Mouse (Mus musculus) adrenal gland, postnatal 10 days (tissue): ENCODE measurements around the gene Brd3. TPM values are rescaled to one million over a fixed set of nuclear protein-coding genes. Genes with fewer than 3 reads are reported as not detected.

Experiments used
- DNase-seq: peaks from one replicate; pipeline ENCODE4 v3.0.0; 2021; ENCODE audit warnings: mixed read lengths
- total RNA-seq, 2 experiments: library from RNA; stranded (reverse); gene quantifications; 2 replicates each; pipeline ENCODE4 v1.2.3; 2021

Brd3 gene
- total RNA-seq, 2 experiments from 2014 or later: 83.9 to 89.7 TPM

DNA sequence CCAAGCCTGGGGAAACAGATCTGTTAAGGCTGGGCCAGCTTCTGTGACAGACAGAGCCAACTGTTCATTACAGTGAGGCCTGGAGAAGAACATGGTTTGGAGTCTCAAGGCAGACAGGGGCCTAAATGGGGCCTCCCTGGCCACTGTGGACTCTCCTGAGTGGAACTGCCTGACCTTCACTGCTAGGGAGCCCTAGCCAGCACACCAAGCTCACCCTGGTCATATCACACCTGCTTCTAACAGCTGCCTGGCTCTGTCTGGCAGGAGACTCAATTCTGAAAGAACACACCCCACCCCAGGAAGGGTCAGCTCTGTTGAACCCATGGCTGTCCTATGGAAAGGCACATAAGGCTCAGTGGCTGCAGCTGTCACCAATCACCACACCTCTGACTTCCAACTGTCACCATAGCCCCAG is 36.3 kb downstream of the Brd3 start:
- no peak for DNase-seq

DNA sequence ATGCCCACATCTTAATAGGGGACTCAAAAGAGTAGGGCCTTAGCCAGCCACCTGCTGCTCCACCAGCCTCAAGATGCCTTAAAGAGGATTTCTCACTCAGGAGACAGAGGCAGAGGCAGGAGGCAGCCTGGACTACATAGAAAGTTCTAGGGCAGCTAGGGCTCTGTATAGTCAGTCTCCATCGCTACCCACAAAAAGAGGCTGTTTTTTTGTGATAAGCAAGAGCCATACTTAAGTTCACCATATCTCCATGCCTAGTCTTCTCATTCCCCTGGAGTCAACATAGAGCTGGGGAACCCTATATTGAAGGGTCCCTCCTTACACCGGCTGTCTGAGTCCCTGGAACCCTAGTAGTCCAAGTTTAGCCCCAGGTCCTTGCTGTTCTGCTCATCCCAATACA is 36.9 kb downstream of the Brd3 start:
- no peak for DNase-seq

DNA sequence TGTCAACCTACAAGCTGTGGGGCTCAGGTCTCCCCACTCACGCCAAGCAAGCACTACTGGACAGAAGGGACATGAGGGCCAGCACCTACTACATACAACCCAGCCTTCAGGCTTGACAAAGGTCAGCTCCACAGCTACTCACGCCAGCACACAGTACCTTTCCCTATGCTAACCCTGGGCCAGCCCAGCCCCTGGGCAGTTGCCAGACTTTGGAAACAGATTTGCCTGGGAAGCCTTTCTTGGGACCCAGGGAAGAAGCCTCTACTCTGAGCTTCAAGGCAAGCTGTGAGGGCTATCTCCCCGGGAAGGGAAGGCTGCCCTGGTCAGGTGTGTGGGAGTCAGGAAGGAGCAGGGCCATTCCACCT is 37.5 kb downstream of the Brd3 start:
- DNase-seq: peak; percentile 80

DNA sequence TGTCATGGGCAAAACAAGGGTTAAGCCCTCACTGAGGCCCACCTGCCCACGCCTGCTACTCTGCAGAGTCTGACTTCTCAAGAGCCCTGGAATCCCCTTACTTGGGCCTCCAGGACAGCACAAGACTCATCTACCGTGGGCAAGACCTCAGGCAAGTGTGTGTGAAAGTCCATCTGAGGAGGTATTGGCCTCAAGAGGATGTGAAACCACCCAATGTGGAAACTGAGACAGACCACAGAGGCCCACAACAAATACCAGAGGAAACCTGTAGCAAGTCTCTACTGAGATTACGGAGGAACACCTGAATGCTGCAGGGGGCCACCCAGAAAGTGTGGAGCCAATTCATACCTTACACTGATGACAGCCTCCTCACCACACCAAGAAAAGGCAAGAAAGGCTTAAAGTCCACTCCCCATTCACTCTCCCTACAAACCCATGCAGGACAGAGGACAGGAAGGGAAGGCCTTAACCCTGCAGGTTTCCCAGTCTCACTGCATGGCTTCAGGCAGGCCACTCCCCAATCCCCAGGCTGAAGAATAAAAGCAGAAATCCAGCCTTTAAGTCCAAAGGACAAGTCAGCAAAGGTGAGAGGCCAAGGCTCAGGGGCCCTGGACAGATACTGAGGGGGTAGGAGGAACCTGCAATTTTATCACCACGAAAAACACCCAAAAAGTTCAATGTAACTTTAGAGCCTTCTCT is 38.0 kb downstream of the Brd3 start:
- no peak for DNase-seq

DNA sequence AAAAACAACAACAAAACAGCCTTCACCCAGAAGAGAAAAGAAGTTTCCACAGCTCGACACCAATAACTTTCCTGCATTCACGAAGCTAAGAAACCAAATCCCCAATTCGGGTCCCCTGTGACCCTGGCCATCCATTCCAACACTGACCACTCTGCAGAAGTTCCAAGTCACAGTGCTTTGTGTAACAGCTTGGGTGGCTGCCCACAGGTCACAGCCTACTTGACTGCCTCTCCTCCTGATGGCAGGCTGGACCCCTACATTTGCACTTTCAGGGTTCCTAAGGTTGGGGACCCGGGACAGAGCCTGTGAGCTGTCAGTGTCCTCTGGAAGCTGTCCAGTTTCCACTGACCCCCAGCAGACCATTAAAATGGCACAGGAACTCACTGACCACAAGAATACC is 44.6 kb downstream of the Brd3 start:
- peak; percentile 47 for DNase-seq

DNA sequence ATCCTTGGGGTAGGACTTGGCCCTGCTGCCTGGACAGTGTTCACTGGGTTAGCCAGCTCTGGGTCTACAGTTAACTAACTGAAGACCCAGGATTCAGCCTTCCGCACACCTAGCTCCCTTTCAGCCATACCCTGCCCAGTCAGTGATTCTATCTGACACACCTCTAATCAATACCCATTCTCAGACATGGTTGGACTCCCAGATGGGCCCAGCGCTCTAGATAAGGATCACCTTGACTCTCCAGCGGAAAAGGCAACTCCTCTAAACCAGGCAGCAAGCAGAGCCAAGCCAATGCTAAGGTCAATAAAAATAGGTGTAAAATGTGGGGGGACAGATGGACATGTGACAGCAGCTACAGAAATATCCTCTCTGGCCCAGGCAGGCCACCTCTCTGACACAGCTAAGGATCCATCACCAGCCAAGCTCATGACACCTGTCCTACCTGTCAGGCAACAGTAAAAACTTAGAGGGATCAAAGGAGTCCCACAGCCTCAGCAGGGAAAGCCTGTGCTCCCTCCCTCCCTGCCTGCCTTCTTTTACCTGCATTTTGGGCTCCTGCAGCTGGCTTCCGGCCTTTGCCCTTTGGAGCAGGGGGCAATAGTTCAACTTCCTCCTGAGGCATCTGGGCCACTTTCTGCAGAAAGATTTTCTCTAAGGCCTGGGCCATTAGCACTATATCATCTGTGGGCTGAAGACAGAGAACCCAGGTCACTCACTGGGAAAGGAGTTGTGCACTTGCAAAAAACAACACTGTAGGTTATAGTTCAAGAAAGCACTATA is 45.4 kb downstream of the Brd3 start:
- DNase-seq: peak; percentile 4

DNA sequence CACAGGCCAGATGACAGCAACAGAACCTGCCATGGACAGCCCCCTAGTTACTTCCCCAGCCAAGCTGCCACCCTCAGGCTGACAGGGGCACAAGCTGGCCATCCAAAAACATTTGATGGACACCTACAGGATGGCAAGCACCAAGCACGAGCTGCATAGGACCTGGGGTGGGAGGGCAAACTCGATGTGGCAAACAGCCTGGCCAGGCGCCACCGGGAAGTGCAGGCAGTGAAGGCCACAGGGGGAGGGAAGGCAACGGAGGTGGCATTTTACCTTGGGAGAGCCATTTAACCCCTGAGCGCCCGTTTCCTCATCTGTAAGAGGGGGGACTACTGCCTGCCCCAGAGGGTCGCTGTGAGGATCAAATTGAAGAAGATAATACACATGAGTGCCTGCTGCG is 46.8 kb downstream of the Brd3 start:
- peak; percentile 87 for DNase-seq

DNA sequence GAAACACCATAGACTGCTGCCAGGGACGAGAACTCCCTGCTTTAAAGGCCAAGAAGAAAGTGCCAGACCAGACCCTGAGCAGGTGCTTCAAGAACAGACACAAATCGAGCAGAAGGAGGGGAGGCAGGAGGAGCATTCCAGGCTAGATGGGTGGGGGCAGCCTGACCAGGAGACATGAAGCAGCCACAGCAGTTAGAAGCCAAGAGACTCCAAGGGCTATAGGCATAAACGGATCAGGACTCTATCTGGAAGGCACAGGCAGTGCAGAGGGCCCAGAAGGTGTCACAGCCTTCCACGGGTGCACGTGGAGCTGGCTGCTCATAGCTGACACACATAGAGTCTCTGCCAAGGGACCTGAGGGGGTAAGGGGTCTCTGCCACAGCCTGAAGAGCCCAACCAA is 47.3 kb downstream of the Brd3 start:
- peak; percentile 17 for DNase-seq

DNA sequence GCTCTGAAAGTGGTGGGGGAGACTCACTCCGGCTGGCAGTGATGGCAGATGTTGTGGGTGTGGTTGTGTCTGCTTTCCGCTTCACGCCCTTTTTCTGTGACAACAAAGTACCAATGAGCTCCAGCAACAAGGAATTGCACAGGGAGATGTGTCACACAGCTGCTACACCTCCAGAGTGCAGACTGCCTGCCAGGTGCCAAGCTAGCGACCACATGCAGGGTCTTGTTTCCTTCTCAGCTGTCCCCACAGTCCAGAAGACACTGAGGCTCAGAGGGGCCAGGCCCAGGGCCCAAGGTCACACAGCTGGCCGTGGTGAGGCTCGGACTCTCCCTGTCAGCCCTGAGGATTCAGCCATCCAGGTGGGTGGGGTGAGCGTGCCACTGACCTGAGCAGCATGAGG is 47.7 kb downstream of the Brd3 start:
- no peak for DNase-seq

DNA sequence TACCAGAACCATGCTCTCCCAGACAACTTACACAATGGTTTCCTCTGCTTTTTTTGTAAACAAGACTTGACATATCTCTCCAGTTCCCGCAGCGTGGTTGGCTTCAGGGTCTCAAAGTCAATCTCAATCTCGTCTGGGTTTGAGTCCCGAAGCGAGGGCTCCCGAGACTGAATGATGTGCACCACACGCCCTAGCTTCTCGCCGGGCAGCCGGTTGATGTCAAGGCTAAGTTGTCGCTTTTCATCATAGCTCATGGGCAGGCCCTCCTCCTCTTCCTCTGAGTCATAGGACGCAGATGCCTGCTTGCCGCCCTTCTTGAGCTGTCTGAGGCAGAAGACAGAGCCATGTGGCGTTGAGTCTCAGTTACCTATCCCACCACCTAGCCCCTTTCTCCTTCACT is 57.2 kb downstream of the Brd3 start:
- peak; percentile 68 for DNase-seq

DNA sequence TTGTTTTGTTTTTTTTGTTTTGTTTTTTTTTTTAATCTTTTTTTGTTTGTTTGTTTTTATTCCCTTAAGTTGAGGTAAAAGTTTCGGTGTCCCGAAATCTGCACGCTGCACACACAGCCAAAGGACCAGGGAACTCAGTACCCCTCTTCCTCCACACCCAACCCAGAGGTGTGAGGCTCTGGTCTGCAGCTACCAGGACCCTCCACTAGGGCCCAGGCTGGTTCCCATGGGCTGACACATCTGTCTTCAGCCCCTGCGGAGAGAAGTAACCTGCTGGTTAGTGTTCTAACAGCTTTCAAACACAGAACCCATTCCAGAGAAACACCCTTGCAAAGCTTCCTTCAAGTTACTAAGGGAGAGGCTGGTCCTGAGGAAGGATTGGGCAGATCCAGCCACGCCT is 59.7 kb downstream of the Brd3 start:
- DNase-seq: no peak

DNA sequence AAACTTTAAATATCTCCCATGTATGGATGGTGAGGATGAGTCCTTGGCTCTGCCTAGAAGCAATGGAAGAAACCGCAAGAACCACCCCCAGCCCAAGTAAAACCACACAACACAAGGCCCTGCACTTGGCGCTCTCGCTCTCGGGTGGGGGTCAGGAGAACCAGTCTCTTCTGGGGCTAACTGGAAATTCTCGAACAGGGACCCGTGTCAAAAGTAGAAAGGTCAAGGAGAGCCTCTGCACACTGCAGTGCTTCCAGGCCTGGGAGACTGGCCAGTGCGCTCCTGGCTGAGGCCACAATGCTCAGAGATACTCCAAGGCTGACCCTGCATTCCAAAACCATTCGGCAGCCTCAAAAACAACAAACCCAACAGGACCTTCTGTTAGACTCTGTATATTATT is 60.6 kb downstream of the Brd3 start:
- DNase-seq: peak; percentile 69

DNA sequence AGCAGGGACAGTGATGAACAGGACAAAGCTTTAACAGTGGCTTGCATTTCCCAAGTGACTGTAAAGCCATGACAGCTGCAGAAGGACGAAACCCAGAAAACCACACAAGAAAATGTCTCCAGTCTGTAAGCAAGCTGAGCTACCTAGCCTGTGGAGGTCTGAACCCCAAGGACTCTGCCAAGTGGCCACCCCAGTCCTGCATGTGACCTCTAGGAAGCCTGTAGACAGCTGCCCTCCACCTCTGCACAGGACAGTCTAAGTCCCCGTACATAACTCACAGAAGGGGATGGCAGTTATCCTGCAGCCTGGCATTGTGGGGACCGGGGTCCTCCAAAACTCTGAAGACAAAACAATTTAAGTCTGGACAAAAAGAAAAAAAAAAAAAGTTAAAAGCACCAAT is 61.6 kb downstream of the Brd3 start:
- no peak for DNase-seq

DNA sequence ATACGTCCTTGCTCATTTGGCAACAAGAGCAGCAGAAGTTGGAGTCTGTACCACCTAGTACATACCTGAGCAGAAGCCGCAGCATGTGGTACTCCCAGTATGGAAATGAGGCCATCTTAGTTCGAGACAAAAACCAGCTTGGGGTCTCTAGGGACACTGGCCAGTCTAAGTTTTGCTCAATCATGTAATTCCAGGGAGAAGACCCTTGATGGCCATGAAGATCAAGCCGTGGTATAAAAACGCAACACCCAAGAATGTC is 64.1 kb downstream of the Brd3 start:
- DNase-seq: no peak

DNA sequence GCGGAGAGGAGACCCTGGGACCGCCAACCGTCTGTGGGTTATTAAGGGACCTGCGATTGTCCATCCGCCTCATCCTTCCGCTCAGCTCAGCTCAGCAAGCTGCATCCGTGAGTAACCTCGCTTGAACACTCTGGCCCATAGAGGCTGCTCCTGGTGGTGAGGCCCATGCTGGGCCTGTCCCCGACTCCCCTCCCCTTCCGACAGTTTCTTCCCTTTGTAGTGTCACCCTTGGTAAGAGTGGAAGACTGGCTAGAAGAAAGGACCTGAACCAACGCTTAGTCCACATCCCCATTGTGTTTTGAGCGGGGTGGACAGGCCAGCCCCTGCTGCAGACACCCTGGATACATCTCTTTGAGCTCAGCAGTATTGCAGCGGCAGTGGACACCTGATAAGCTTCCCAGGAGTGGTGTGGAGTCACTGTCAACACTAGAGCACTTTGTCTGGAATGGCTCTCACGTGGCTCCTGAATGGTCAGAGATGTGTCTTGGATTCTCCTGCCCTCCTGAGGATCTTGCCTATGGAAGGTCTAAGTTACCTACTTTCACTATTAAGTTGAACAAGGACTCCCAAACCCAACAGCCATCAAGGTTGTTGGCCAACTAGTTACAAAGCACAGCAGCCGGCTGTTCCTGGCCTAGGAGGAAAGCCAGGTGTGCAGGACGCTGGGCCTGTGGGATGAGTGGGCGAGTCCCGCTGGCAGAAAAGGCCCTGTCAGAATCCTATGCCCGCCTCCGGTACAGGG is 64.6 kb downstream of the Brd3 start:
- DNase-seq: peak; percentile 26

DNA sequence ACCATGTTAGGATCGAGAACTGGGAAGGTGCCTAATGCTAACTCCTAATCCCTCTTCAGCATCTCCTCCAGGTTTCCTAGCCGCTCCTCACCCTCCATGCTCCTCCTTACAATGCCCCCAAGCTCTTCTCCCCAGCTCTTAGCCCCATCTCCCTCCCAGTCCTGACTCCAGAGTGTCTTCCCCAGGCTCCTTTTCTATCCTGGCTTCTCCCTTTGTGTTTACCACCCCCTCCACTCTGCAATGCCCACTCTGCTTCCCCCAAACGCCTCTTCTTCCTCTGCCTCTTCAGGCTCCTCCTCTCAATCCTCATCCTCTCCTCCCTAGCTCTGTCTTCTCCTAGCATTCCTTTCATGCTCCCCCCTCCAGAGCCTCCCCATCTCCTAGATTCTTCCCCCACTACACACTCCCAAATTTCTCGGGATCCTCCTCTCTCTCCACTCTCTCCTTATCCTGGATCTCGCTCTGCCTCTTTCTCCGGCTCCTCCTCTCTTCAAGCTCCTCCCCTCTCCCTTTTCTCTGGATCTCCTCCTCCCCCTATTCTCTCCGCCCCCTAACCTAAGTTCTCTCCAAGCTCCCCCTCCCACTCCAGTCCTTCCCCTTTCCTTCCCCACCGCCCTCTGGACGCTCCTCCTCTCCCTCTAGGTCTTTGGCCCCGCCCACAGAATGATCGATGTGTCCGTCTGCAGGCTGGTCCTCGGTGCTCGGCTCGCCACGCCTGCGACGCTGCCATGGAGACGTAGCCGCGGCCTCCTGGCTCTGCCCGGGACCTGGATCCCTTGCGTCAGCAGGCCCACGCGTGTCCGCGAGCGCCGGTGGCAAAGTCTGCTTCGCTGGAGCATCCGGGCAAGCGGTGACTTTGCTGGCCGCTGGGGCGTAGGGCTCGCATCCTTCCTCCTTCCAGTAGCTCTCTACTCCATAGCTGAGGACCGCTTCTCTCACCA is 65.4 kb downstream of the Brd3 start, which contains the start of gene Brd3os:
TSS of gene Brd3os (plus strand) at position 558 of the 941 bp plus-strand sequence.
- peak; percentile 95 for DNase-seq

DNA sequence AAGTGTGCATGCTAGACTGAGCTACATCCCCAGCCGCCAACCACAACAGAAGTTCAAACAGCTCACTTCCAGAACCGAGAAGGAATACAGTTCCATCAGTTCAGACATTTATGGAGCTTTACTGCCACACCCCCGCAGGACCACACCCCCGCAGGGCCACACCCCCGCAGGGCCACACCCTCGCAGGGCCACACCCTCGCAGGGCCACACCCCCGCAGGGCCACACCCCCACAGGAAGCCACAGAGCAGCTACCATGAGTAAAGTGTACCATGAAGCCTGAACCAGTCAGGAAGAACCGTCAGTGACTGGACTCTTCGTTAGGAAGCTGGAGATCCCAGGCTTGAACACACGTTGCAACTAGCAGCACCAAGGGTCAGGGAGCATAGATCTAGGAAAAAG is 69.2 kb downstream of the Brd3 start:
- peak; percentile 61 for DNase-seq

DNA sequence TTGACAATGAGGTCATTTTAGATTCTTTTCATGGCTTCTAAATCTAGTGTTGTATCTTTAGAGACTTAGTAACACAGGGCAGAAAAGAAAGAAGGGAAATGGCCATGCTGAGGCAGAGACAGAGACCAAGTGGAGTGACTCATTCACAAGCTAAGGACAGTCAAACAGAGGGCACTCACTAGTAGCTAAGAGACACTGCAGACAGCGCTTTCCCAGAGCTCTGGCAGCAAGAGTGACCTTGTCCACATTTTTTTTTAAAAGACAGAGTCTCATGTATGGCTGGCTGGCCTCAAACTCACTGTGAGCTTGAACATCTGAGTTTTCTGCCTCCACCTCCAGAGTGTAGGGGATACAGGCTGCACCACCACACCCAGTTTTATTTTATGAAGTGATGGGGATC is 69.6 kb downstream of the Brd3 start:
- peak; percentile 44 for DNase-seq

DNA sequence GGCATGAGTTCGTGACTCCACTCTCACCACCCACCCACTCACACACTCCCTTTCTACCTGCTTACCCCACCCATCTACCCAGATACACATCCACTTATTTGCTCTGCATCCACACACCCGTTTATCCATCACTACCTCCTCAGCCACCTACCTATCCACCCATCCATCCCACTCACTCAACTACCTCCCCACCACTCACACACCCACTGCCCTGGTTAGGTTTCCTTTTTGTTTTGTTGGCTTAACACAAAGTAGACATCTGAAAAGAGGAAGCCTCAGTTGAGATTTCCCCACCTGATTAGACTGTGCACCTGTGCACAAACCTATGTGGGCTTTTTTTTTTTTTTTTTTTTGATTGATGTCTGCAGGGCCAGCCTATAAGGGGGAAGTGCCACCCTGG is 74.9 kb downstream of the Brd3 start:
- no peak for DNase-seq

DNA sequence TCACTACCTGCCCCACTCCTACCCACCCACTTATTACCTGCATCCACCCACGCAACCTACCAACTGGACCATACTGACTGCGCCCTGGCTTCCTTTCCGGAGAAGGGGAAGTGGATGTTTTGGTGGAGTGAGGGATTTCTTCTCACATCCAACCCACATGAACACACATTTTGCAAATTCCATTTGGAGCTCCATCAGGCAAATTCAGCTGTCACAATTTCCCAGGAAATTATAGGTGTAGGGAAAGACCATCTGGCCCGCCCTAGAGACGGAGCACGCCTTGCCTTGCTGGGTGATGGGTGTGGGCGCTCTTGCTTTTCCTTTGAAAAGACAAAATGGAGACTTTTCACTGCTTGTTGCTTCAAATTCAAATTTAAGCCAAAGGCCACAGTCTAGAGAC is 76.8 kb downstream of the Brd3 start:
- DNase-seq: no peak

DNA sequence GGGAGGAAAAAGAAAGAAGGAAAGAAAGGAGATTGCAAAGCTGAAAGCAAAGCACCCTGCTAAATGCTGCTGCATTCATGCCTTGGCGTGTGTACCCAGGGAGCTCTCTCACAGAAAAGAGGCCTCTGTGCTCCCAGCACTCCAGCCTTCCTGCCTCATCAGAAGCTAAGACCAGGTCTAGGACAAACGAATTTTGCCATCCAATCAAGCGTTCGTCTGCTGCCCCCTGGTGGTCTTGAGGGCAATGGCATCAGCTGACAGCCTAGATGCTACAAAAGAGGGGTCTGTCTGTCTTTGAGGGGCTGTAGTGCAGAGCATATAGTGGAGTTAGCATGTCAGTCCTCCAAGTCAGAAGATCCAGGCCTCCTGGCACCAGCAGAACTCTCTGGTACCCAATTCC is 79.4 kb downstream of the Brd3 start:
- peak; percentile 91 for DNase-seq

DNA sequence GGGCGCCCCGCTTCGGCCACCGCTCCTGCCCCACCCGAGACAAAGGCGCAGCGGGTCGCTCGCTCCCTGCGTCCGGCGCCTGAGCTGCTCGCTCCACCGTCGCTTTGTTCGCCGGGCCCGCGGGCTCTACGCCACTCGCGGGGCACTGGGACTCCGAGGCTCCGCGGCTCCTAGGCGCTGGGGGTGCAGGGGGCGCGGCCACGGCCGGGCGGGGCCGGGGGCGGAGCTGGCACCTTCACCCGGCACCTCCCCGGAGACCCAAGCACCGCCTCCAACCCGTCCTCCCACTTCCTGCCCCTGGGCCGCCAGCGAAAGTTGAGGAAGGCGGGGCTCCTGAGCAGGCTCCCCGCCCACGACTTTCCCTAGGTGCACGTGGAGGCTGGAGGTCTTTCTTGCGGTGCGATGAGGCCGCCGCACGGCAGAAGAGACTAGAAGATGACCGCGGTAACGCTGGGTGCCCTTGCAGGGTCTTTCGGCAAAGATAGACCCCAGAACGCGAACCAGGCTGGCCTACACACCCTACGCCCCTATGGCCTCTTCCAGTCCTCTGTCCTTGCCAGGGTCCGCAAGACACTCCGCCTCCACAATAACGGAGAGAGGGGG is 80.5 kb downstream of the Brd3 start, which contains the start of gene Vav2:
TSS of gene Vav2 (minus strand) at position 179 of the 603 bp plus-strand sequence.
- peak; percentile 97 for DNase-seq
